Mouse (Mus musculus) inflammation-experienced regulatory T-cells, adult 6 months (primary cell): ENCODE measurements around the gene Atg10. TPM values are rescaled to one million over a fixed set of nuclear protein-coding genes. Genes with fewer than 3 reads are reported as not detected.
"Not testable (repeated sequence)": the region's sequence is repeated elsewhere in the genome, so short reads cannot be mapped to it uniquely, and the experiment has no call there.

Source experiments
- ATAC-seq: one replicate; pipeline ENCODE4 v1.8.0; 2017
- polyA plus RNA-seq, 3 experiments: library from polyadenylated mRNA; unstranded; fragments of 100-300 nt; shearing (Covaris generic); gene quantifications; one replicate each; pipeline ENCODE4 v1.2.1; 2017

Gene Atg10
- polyA plus RNA-seq, result 10 to 100 TPM; 20.8 to 26.7 (median 22.3) TPM

- peak; percentile 86 for ATAC-seq
These were observed at the start of gene Atg10 for GRCm38 (mm10) chr13:91223587-91224437. Gene Atg10 (minus strand): TSS chr13:91223968.

- no peak for ATAC-seq
These were observed 28.6 kb upstream of the Atg10 start for GRCm38 (mm10) chr13:91252406-91252805.

GRCm38 (mm10) chr13:91251636-91252035 is 27.9 kb upstream of the Atg10 start:
- ATAC-seq, result no peak

- ATAC-seq, result not testable (repeated sequence)
These were observed 26.3 kb upstream of the Atg10 start for GRCm38 (mm10) chr13:91250050-91250449.

- ATAC-seq, result no peak
These were observed 22.7 kb upstream of the Atg10 start for GRCm38 (mm10) chr13:91246472-91246871.

- no peak for ATAC-seq
These were observed 14.2 kb upstream of the Atg10 start for GRCm38 (mm10) chr13:91237976-91238375.

GRCm38 (mm10) chr13:91236884-91237283 is 13.1 kb upstream of the Atg10 start:
- ATAC-seq, result no peak

GRCm38 (mm10) chr13:91224438-91224814 is 658 bp upstream of the Atg10 start:
- peak; percentile 20 for ATAC-seq

- ATAC-seq, result no peak
These were observed 705 bp downstream of the Atg10 start for GRCm38 (mm10) chr13:91223063-91223462.

GRCm38 (mm10) chr13:91221696-91222095 is 2.1 kb downstream of the Atg10 start:
- ATAC-seq, result no peak

- no peak for ATAC-seq
These were observed 6.1 kb downstream of the Atg10 start for GRCm38 (mm10) chr13:91217691-91218090.

GRCm38 (mm10) chr13:91216656-91217205 is 7.0 kb downstream of the Atg10 start:
- ATAC-seq, result peak; percentile 73

GRCm38 (mm10) chr13:91212958-91213357 is 10.8 kb downstream of the Atg10 start:
- ATAC-seq, result no peak

- no peak for ATAC-seq
These were observed 17.5 kb downstream of the Atg10 start for GRCm38 (mm10) chr13:91206237-91206636.

- no peak for ATAC-seq
These were observed 21.2 kb downstream of the Atg10 start for GRCm38 (mm10) chr13:91202564-91202963.

- ATAC-seq, result no peak
These were observed 36.2 kb downstream of the Atg10 start for GRCm38 (mm10) chr13:91187378-91188234.

- ATAC-seq, result no peak
These were observed 38.4 kb downstream of the Atg10 start for GRCm38 (mm10) chr13:91185248-91185867.

GRCm38 (mm10) chr13:91184226-91184625 is 39.5 kb downstream of the Atg10 start:
- no peak for ATAC-seq

- ATAC-seq, result peak; percentile 51
These were observed 43.4 kb downstream of the Atg10 start for GRCm38 (mm10) chr13:91180364-91180763.

- ATAC-seq, result no peak
These were observed 44.4 kb downstream of the Atg10 start for GRCm38 (mm10) chr13:91179174-91179899.

GRCm38 (mm10) chr13:91178428-91179160 is 45.2 kb downstream of the Atg10 start:
- peak; percentile 81 for ATAC-seq
